Mouse (Mus musculus) testis, postnatal 14 days (tissue): Measurements from ENCODE around the gene Syn3.
"Not testable (repeated sequence)": the region's sequence is repeated elsewhere in the genome, so short reads cannot be mapped to it uniquely, and the experiment has no call there.

Source experiments
- DNase-seq: peaks from one replicate; pipeline ENCODE4 v3.0.0; 2021; ENCODE audit warnings: low spot score

Gene Syn3

DNA sequence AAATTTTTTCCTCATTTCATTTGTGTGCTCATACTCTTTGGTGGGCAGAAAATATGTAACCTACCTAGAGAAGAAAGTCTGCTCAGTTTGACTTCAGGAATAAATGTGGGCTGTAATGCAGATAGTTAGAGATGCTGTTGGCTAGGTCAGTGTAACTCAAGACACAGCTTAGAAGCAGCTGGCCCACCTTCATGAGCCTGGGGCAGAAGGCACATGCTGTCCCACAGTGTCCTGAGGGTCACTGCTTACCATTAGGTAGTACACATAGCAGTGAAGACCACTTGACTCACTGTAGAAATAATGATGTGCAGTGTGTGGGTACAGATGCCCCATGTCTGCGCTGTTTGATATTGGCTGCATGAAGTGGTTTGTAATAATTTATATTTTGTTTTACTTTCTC is 452.3 kb downstream of the Syn3 start:
- no peak for DNase-seq

DNA sequence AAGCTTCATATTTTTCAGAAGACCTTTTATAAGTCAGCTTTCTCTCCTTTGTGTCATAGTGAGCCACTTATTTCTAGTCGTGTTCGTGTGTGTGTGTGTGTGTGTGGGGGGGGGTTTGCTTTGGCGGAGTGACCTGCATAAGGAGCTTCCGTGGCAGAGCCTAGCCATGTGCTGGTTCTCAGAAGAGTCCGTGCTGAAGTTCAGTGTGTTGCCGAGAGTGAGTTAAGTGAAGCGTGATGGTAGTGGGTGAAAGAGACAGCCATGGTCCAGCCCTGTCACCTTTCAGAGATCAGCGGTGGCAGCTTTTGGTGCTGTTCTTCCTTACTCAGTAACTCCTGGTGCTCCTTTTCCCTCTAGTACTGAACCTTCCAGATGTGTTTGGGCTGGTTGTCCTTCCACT is 454.6 kb downstream of the Syn3 start:
- DNase-seq, result no peak

- DNase-seq, result no peak
These were observed 455.0 kb downstream of the Syn3 start for GRCm38 (mm10) chr10:86043651-86044050.

DNA sequence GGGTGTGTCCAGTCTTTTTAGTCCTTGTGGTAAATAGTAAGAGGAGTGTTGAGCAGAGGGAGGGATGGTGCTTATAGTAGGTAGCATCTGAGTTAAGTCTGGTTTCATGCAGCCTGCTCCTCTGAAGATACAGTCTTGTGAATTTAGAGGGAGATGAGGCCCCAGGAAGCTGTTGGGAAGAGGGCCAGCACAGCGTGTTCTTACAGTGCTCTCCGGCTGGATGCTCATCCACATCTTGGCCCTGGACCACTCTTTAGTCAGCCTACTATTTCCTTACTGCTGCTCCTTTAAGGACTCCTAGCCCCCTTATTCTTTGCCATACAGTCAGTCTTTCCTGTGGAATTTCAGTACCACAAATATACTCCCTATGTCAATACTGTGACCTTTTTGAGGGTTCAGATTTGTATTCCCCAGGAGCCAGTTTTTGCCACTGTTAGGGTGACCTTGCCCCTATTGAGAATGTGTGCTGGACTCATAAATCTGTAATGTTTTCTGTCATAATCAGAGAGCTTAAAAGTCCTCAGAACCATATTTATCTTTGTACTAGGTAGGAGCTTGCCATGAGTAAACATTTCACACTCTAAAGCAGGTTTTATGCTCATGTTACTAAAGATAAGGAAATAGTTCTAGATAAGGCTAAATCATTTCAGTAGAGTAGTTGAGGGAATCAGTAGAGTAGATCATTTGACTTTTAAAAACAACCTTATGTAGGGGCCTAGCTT is 464.5 kb downstream of the Syn3 start:
- DNase-seq, result peak; percentile 18

- DNase-seq, result no peak
These were observed 466.2 kb downstream of the Syn3 start for GRCm38 (mm10) chr10:86032517-86032916.

DNA sequence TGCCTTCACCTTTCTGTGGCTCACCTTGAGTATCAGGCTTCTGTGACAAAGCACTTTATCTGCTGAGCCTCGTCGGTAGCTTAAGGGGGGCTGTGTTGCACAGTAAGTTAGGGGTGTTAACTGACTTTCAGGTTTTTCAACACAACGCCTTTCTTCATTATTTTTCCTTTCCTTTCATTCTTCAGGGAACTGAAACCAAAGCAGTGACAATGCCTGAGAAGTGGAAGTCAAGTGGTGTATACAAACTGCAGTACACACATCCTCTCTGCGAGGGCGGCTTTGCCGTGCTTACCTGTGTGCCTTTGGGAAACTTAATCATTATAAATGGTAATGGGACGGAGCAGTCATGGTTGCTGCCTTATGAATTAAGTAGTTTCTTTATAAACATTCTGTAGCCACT is 468.0 kb downstream of the Syn3 start:
- no peak for DNase-seq

DNA sequence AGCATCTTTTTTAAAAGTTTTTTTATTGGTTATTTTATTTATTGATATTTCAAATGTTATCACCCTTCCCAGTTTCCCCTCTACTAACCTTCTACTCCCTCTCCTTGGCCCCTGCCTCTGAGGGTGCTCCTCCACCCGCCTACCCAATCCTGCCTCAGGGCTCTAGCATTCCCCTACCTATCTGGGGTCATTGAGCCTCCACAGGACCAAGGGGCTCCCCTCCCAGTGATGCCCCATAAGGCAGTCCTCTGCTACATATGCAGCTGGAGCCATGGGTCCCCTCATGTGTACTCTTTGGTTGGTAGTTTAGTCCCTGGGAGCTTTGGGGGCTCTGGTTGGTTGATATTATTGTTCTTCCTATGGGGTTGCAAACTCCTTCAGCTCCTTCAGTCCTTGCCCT is 471.9 kb downstream of the Syn3 start:
- DNase-seq, result not testable (repeated sequence)

DNA sequence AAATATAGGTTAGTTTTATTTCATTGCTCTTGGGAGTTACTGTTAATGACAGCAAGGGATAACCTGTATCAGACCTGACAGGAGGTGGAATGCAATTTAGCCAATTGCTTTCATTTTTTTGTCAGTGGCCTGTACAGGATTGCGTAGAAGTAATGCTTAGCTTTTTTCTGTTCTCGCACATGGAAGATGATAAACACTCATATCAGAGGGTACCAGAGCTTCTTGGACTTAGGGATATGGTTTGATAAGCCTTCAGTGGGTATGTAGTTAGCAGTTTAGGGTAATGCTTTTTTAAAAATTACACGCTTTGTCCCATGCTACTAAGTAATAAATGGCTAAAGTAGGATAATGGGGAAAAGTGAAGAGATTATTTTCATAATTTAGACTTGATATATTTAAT is 472.3 kb downstream of the Syn3 start:
- DNase-seq, result no peak

GRCm38 (mm10) chr10:86025906-86026305 is 472.8 kb downstream of the Syn3 start:
- DNase-seq, result no peak

DNA sequence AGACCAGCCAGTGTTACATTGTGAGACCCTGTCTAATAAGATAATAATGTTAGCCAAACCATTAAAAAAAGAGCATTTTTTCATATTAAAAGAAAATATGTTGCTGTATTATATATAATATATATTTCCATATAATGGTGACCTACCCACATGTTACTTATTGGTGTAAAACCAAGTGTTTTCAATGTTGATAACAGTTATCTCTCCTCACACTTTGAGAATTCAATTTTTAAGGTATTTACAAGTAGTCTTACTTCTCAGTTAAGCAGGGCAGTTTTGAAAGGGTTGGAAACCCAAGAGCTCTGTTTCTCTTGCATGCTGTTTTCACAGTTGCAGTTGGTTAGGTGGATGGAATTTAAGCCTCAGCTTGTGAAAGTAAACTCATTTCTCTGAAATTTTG is 475.5 kb downstream of the Syn3 start:
- DNase-seq, result no peak

GRCm38 (mm10) chr10:86022474-86022816 is 476.3 kb downstream of the Syn3 start:
- no peak for DNase-seq

GRCm38 (mm10) chr10:86021749-86022473 is 476.8 kb downstream of the Syn3 start, which contains the start of gene Fbxo7:
Gene Fbxo7 (plus strand): TSS chr10:86021972.
- peak; percentile 89 for DNase-seq

- no peak for DNase-seq
These were observed 477.3 kb downstream of the Syn3 start for GRCm38 (mm10) chr10:86021408-86021748.

DNA sequence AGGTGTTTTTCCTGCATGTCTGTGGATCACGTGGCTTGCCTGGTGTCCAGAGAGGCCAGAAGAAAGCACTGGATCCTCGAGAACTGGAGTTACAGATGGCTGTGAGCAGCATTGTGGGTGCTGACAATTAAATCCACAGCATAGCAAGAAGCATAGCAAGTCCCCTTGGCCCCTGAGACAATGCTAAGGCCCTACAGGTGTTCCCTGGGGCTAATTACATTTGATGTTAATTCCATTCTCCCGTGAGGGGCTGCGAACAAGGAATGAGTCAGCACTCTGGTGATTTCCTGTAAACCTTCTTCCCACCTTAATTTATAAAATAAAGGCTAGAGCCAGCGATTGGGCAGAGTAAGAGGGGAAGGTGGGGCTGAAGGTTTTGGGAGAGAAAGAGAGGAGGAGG is 479.9 kb downstream of the Syn3 start:
- DNase-seq, result no peak

DNA sequence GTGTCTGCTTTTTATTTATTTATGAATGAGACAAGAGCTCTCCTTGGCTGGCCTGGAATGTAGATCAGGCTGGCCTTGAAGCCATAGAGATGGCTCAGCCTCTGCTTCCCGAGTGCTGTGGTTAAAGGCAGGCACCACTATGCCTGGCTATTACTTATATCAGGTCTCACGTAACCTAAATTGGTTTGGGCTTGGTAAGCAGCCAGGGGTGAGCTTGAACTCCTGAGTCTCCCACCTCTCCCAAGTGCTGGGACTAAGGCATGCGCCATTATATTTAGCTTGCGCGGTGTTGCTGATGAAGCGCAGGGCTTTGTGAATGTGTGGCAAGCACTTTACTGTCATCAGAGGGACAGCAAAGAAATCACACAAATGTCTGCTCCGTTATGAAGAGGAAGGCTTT is 480.9 kb downstream of the Syn3 start:
- no peak for DNase-seq

DNA sequence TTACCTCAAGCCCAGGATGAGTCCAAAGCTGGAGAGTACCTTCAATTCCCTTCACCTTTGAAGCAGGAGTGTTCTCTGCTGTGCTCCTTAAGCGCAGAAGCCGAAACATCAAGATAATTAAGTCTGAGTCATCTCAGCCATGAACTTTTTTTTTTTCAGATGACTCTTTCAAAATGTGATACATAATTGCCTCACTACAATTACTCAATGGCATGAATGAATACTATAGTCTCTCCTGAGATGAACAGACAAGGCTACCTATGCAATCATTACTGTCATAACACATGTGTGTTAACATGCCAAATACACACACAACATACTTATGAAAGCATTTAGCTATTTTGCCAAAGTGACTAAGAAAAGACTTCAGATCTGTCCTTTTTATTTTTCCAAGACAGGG is 486.9 kb downstream of the Syn3 start, which contains the start of gene Bpifc:
Bpifc (minus strand) TSS at position 115 of the 400 bp plus-strand sequence.
- DNase-seq, result no peak

DNA sequence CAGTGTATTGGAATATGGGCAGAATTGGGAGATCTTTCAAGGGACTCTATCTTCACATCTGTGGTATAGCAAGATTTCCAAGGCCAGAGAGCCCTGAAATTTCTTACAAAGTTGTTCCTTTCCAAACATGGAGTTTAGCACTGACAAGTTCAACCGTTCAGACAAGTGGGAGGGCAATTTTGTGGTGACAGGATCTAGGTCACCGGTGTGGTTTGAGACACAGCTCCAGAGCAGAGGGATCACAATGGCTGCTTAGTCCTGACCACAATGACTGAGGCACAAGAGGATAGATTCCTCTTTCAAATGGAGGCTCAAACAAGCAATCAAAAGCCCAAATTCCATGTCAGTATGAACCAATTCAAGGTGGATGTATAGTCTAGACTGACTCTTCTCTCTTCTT is 487.5 kb downstream of the Syn3 start:
- DNase-seq, result no peak

- DNase-seq, result no peak
These were observed 488.1 kb downstream of the Syn3 start for GRCm38 (mm10) chr10:86010636-86011035.

- DNase-seq, result no peak
These were observed 489.0 kb downstream of the Syn3 start for GRCm38 (mm10) chr10:86009688-86010087.

DNA sequence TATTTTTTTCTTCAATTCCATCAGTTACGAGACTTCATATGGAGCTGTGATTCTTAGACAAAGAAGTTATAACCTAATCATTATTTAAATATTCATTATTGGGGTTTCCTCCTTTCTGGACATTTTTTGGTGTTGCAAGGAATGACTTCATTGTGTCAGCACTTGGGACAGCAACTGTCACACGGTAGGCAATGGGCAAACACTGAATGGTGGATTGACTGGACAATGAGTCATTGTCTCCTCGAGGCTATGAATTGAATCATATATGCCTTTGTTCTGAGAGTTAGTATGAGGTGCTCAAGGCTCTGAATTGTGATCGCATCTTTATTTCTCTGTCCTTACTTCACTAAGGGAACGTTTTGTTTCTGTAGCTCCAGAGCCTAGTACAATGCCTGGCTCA is 492.2 kb downstream of the Syn3 start:
- DNase-seq, result no peak
